ENCODE assay signal across 9 mouse cellular contexts in genomic region chr5:107087829-107088808, GRCm38 (mm10).
DNase-seq lines count a peak whose midpoint lies in the region; ATAC-seq lines count a peak whose summit lies in the region.
"Had no signal": no experiment of that assay in that cellular context is flagged by ENCODE, and none has a peak within 500 bp of the region (broad histone marks: within the 10 kb centered on the region; RNA-seq: fewer than 3 reads in every experiment).

No protein-coding gene starts in this region.

- no peaks in the 10 kb centered on the region for H3K27me3 ChIP-seq in embryonic facial prominence, embryonic 12.5 days
- peaks cover 47% of the 10 kb centered on the region for H3K27me3 ChIP-seq in limb, embryonic 12.5 days

- H3K36me3 ChIP-seq in embryonic facial prominence, embryonic 12.5 days = no peaks in the 10 kb centered on the region
- no peaks in the 10 kb centered on the region for H3K36me3 ChIP-seq in limb, embryonic 12.5 days
- H3K36me3 ChIP-seq: G1E had no signal

- peak overlapping the region; percentile 85 for H3K27ac ChIP-seq in embryonic facial prominence, embryonic 12.5 days
- H3K27ac ChIP-seq in limb, embryonic 12.5 days = peak overlapping the region; percentile 83

- H3K4me1 ChIP-seq in embryonic facial prominence, embryonic 12.5 days = peaks cover 19% of the 10 kb centered on the region
- peaks cover 49% of the 10 kb centered on the region for H3K4me1 ChIP-seq in limb, embryonic 12.5 days (replicated peaks)

- H3K4me3 ChIP-seq in embryonic facial prominence, embryonic 12.5 days = no peak overlapping the region
- H3K4me3 ChIP-seq in limb, embryonic 12.5 days (replicated peaks) = no peak overlapping the region

- DNase-seq in embryo, embryonic 11 days = peak; percentile 43
- DNase-seq in embryo, embryonic 10.5 days (ENCODE audit: low spot score) = no peak
- peak; percentile 81 to 88 for DNase-seq in heart, adult 9 months (ENCODE audit: low spot score in 2 of 2)
- peak; percentile 60 for DNase-seq in kidney, adult 11 months
- peak; percentile 55 for DNase-seq in naive thymus-derived CD4-positive, alpha-beta T cell, adult 2 months (ENCODE audit: low read depth)
- DNase-seq in yolk sac, embryonic 10.5 days (ENCODE audit: low spot score) = peak; percentile 45

- WGBS in embryonic facial prominence, embryonic 12.5 days = 27% methylated on average over 12 of the region's 12 CpGs
- 29% methylated on average over 12 of the region's 12 CpGs for WGBS in limb, embryonic 12.5 days

- H3K4me2 ChIP-seq in embryonic facial prominence, embryonic 12.5 days (replicated peaks) = peak overlapping the region; percentile 27; the same call in 1 of the 2 replicates
- H3K4me2 ChIP-seq in limb, embryonic 12.5 days = peak overlapping the region; percentile 38

- H3K9ac ChIP-seq in embryonic facial prominence, embryonic 12.5 days = no peak overlapping the region
- H3K9ac ChIP-seq in limb, embryonic 12.5 days (replicated peaks) = no peak overlapping the region

- ATAC-seq in embryonic facial prominence, embryonic 12.5 days (ENCODE audit: insufficient number of reproducible peaks, insufficient read depth, low FRiP score, low TSS enrichment) = peak; percentile 91
- peak; percentile 87 for ATAC-seq in limb, embryonic 12.5 days (ENCODE audit: insufficient number of reproducible peaks, insufficient read depth, low FRiP score, low TSS enrichment, low read depth)

- no peaks in the 10 kb centered on the region for H3K9me3 ChIP-seq in embryonic facial prominence, embryonic 12.5 days
- H3K9me3 ChIP-seq in limb, embryonic 12.5 days = no peaks in the 10 kb centered on the region
- H3K9me3 ChIP-seq: G1E had no signal
